Mouse (Mus musculus) testis, postnatal 10 days (tissue): ENCODE results near the gene Mgarp.
"Not testable (repeated sequence)": the region's sequence is repeated elsewhere in the genome, so short reads cannot be mapped to it uniquely, and the experiment has no call there.

ENCODE experiments used
- DNase-seq: peaks from one replicate; pipeline ENCODE4 v3.0.0; 2021; ENCODE audit warnings: low spot score

The Mgarp gene

DNA sequence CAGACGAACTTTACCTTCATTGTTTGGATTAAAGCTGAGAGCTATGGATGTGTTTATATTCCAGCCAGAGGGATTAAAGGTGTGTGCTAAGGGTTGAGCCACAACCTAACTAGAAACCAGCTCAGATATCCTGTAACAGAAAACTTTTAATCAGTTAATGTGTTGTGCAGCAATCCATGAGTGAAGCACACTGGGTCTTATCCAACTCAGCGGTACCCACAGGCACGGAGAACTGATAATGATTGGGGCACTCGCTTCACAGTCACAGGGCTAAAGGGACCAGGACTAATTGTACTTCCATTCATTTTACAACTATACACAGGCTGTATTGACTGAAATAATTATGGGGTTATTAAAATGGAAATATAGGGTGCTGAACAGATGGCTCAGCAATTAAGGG is 29.6 kb downstream of the Mgarp start:
- no peak for DNase-seq

DNA sequence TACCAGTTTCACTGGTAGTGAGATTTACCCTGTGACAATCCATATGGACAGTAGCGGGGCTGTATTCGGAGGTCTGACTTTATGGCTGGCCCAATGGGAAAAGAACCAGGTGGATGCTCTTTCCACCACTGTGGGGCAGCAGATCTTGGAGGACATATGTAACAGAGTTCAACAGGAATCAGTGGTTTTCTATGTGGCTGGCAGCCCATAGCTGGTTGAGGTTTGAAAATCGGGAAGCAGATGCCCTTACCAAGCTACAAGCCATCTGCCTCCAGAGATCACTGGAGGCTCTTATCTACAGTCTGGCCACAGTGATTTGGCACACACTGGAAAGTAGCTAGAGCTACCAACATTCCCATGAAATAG is 31.0 kb downstream of the Mgarp start:
- no peak for DNase-seq

- DNase-seq: peak; percentile 75
Measured at GRCm38 (mm10) chr3:51364703-51365516, 31.6 kb downstream of the Mgarp start.

DNA sequence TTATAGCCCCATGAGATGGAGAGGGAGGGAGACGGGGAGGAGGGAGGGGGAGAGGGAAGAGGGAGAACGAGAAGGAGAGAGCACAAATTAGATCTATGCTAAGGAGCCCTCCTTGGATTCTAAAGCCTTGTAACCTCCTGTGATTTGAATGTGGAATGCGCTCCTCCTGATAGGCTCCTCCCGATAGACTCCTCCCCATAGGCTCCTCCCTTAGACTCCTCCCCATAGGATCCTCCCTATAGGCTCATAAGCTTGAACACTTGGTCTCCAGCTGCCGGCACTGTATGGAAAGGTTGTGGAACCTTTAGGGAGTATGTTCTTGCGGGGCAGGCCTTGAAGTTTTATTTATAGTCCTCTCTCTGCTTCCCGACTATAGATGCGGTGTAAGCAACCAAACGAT is 35.5 kb downstream of the Mgarp start:
- no peak for DNase-seq

- no peak for DNase-seq
Measured at GRCm38 (mm10) chr3:51359558-51360307, 36.8 kb downstream of the Mgarp start.

- peak; percentile 61 for DNase-seq
Measured at GRCm38 (mm10) chr3:51358660-51359557, 37.6 kb downstream of the Mgarp start.

- DNase-seq: peak; percentile 57
Measured at GRCm38 (mm10) chr3:51358181-51358580, 38.4 kb downstream of the Mgarp start.

DNA sequence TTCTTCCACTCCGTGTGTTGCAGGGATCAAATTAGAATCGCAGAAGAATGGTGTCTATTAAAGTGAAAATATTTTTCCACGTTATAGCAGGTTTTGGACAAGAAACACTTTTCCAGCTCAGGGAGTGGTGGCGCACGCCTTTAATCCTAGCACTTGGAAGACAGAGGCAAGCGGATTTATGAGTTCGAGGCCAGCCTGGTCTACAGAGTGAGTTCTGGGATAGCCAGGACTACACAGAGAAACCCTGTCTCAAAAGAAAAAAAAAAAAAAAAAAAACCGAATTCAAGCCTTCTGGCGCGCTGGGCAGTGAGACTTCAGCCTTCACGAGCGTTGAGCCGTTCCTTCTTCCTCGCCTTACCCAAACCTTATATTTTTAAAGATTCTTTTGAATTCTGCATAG is 38.9 kb downstream of the Mgarp start:
- no peak for DNase-seq

- DNase-seq: no peak
Measured at GRCm38 (mm10) chr3:51357078-51357477, 39.5 kb downstream of the Mgarp start.

- not testable (repeated sequence) for DNase-seq
Measured at GRCm38 (mm10) chr3:51354956-51355355, 41.6 kb downstream of the Mgarp start.

GRCm38 (mm10) chr3:51354034-51354427 is 42.5 kb downstream of the Mgarp start:
- DNase-seq: no peak

- peak; percentile 76 for DNase-seq
Measured at GRCm38 (mm10) chr3:51353325-51354033, 43.1 kb downstream of the Mgarp start.

DNA sequence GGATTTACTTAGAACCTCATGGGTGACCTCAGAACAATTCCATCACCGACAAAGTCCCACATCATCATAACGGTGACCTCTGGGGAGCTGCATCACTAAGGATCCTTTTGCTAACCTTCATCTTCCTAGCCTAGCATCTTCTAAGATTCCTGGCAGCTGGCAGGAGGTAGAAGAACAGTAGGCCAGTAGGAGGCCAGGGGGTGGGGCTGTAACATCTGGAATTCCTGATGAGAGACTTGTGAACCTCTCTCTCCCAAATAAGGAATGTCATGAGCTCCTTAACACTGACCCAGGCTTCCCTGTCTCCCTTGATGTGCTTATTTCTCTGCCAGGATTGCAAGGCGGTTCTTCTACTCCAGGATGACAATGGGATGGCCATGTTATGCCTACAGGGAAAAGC is 45.7 kb downstream of the Mgarp start:
- no peak for DNase-seq

DNA sequence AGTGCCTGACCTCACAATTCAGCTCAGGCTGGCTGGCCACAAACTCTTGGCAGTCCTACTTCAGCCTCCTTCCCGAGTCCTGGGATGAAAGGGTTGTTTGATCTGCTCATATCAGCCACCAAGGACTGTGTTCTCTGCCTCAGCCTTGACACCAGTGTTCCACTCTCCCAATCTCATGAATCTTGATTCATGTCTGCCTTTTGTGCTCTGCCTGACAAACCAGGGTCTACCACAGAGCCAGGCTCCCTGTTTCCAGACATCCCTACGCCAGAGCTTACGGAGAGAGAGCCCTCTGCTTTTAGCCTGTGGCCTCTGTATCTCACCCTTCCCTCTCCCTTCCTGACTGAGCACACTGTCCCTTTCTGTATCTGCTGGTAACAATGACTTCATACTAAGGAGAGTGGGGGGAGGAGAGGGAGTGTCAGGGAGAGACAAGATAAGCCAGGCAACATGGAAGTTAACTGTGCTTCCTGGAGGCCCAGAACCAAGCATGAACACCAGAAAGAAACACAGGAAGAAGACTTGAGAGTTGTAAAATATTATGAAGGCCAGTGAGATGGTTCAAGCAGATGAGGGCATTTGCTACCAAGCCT is 47.8 kb downstream of the Mgarp start:
- DNase-seq: no peak

- DNase-seq: not testable (repeated sequence)
Measured at GRCm38 (mm10) chr3:51345017-51345416, 51.5 kb downstream of the Mgarp start.

- DNase-seq: not testable (repeated sequence)
Measured at GRCm38 (mm10) chr3:51344182-51344581, 52.4 kb downstream of the Mgarp start.

DNA sequence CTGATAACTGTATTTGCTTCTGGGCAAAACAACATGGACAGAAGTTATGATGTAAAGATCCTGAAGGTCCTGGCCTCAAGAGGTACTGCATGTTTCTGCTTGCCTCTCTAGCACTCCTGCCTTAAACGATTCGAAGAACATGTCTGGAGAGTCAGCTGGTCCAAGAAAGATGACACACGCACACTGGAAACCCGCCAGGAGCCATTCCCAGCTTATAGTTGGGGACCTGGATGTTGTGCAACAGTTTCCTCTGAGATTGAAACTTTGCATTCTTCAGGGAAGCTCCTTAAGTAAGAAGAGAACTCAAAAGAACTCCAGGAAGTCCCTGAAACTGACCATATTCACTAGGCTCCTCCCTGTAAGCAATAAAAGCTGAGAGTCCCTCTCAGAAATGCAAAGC is 53.3 kb downstream of the Mgarp start:
- DNase-seq: no peak

- DNase-seq: no peak
Measured at GRCm38 (mm10) chr3:51342152-51342551, 54.4 kb downstream of the Mgarp start.

DNA sequence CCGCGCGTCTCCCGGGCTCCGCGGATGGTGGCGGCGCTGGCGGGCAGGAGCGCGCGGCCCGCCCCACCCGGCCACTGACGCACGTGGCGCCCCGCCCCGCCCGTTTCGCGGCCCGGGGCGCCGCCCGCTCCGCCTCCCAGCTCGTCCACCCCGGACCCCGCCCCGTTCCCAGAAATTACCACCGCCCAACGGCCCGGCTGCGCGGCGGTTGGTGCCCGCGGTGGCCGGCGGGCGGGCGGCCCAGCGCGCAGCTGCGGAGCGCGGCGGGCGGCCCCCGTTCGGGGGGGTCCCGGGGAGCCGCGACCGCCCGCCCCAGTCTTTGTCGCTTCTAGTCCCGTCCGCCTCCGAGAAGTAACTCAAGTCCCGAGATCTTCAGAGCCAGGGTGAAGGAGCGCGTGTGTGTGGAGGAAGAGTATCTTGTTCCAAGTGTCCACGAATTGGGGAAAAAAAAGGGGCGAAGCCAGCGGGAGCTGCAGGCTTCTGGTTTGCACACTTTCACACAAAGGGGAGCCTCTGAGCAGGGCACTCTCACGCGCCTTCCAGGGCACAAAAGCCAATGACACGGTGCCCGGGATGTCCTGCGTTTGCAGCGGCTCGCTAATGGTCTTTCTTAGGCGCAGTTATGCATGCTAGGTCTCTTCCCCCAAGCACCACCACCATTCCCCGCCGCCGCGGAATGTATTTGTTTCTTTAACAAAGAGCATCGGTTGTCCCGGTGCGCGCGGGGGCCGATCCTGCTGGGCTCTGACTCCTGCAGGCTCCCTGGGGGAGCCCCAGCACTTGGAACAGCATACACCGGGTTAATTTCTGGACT is 55.1 kb downstream of the Mgarp start:
- peak; percentile 93 for DNase-seq

- peak; percentile 90 for DNase-seq
Measured at GRCm38 (mm10) chr3:51340552-51341267, 55.8 kb downstream of the Mgarp start, which contains the start of gene Elf2. Elf2 (minus strand) TSS chr3:51340663.
